Comparison of ENCODE assay signal across 36 mouse cellular contexts in genomic region chr4:128620572-128620971, GRCm38 (mm10). TPM values are rescaled to one million over a fixed set of nuclear protein-coding genes. Genes with fewer than 3 reads are reported as not detected.
"Had no signal": no experiment of that assay in that cellular context is flagged by ENCODE, and none has a peak within 500 bp of the region (broad histone marks: within the 10 kb centered on the region; RNA-seq: fewer than 3 reads in every experiment).

No protein-coding gene starts in this region.

- H3K27me3 ChIP-seq: hindbrain, embryonic 15.5 days; intestine, embryonic 15.5 days; kidney, embryonic 15.5 days had no signal

- H3K27ac ChIP-seq: heart, adult 2 months; heart, embryonic 10.5 days; heart, embryonic 13.5 days; heart, embryonic 15.5 days; hindbrain, embryonic 10.5 days; hindbrain, embryonic 12.5 days; hindbrain, embryonic 13.5 days; hindbrain, embryonic 14.5 days; hindbrain, embryonic 15.5 days; hindbrain, postnatal 0 days; intestine, embryonic 15.5 days; kidney, embryonic 15.5 days; kidney, postnatal 0 days; layer of hippocampus, adult 2 months had no signal

- H3K36me3 ChIP-seq: heart, embryonic 10.5 days; heart, embryonic 12.5 days; heart, embryonic 13.5 days; heart, embryonic 15.5 days; hindbrain, embryonic 10.5 days; hindbrain, embryonic 12.5 days; hindbrain, embryonic 13.5 days; hindbrain, embryonic 15.5 days; intestine, embryonic 15.5 days; kidney, embryonic 15.5 days had no signal

- H3K9ac ChIP-seq: heart, embryonic 12.5 days; heart, embryonic 13.5 days; heart, embryonic 15.5 days; hindbrain, embryonic 12.5 days; hindbrain, embryonic 13.5 days; hindbrain, embryonic 14.5 days; hindbrain, embryonic 15.5 days; intestine, embryonic 15.5 days; kidney, embryonic 15.5 days had no signal

- DNase-seq: heart, adult 2 months; heart, postnatal 10 days; heart, postnatal 14 days; heart, postnatal 36 days; heart, postnatal 4 days; kidney, adult 11 months; kidney, adult 18-20 months; kidney, adult 2 months; kidney, adult 8-10 months; kidney, adult 9 months; kidney, postnatal 10 days; kidney, postnatal 14 days; kidney, postnatal 25 days; kidney, postnatal 36 days; kidney, postnatal 4 days; layer of hippocampus, adult 9-11 months had no signal

- ATAC-seq: hindbrain, embryonic 16.5 days; hindbrain, postnatal 0 days; inflammation-experienced regulatory T-cells, adult 6 months; intestine, embryonic 15.5 days; intestine, embryonic 16.5 days; intestine, postnatal 0 days had no signal

- H3K4me2 ChIP-seq: heart, embryonic 11.5 days; heart, embryonic 12.5 days; heart, embryonic 13.5 days; heart, embryonic 15.5 days; hindbrain, embryonic 12.5 days; hindbrain, embryonic 13.5 days; hindbrain, embryonic 14.5 days; hindbrain, embryonic 15.5 days; intestine, embryonic 15.5 days; kidney, embryonic 15.5 days had no signal

- H3K4me3 ChIP-seq: heart, adult 2 months; heart, embryonic 10.5 days; heart, embryonic 12.5 days; heart, embryonic 13.5 days; heart, embryonic 15.5 days; hindbrain, embryonic 10.5 days; hindbrain, embryonic 12.5 days; hindbrain, embryonic 13.5 days; hindbrain, embryonic 15.5 days; intestine, embryonic 15.5 days; kidney, embryonic 15.5 days; layer of hippocampus, adult 2 months had no signal

- H3K4me1 ChIP-seq: hindbrain, embryonic 13.5 days; hindbrain, embryonic 15.5 days had no signal

- H3K9me3 ChIP-seq: heart, embryonic 10.5 days; heart, embryonic 12.5 days; heart, embryonic 13.5 days; heart, embryonic 15.5 days; hindbrain, embryonic 10.5 days; hindbrain, embryonic 12.5 days; hindbrain, embryonic 13.5 days; hindbrain, embryonic 15.5 days; intestine, embryonic 15.5 days; kidney, embryonic 15.5 days had no signal

RNA-seq across cellular contexts. Expression of gene Tlr12, which starts 2.2 kb away (rescaled TPM):
- polyA plus RNA-seq: heart, embryonic 14.5 days had no signal
